Mouse (Mus musculus): ENCODE results near the gene Gna12.

Gna12 gene

DNA sequence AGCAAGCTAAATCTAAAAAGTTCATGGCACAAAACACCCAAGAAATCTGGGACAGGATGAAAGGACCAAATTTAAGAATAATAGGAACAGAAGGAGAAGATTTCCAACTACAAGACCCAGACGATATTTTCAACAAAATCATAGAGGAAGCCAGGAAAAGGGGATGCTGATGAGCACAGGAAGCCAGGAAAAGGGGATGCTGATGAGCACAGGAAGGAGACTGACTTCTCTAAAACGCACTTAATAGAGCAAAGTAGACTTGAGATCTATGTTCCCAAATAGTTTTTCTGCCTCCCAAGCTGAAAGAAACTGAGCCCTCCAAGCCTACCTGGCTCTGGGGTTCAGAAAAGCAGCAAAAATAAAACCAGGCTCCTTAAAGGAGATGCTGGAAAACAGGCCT lies 2.8 kb downstream of the Gna12 start:
- DNase-seq (ENCODE audit: low read depth) = no peak

DNA sequence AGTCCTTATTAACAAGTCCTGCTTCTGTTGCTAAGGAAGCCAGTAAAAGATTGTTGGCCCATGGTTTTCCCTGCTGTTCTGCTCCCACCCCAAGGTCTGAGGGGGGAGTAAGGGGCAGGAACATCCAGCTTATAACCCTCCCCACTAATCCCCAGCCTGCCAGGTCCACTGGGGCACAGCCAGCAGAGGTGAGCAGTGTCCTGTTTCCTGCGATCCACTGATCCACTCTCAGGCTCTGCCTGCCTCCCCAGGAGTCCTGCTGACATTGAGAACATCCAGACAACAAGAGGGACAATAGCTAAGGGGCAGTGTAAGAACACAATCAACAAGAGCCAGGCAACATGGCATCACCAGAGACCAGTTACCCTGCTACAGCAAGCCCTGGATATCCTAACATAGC lies 3.4 kb downstream of the Gna12 start:
- DNase-seq (ENCODE audit: low read depth) = no peak

DNA sequence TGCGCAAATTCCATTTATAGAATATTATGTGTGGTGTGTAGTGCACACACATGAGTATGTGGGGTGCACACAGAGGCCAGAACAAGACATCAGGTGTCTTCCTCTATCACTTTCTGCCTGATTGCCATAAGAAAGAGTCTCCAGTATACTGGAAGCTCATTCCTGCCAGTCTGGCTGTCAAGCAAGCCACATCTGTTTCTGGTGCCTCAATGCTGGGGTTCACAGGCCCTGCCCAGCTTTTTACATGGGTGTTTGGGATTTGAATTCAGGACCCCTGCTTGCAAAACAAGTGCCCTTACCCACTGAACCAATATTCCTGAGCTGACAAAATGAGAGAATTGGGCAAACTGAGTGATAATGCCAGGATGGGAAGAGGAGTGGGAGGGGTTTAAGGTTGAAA lies 4.1 kb downstream of the Gna12 start:
- DNase-seq (ENCODE audit: low read depth) = no peak

DNA sequence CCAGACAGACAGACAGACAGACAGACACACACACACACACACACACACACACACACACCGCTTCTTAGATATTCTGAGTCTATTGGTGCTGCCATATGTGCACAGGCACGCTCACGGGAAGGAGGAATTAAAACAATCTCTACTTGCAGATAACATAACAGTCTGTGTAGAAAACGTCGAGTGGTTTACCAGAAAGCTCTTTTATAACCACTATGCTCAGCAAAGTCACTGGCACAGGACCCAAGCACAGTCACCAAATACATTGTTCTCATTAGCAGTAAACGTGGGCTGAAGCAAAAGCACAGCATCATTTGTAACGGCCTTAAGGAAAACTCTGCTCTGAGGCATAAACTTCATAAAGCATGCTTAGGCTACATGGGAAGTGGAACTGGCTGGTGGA lies 6.1 kb downstream of the Gna12 start:
- no peak for DNase-seq (ENCODE audit: low read depth)

DNA sequence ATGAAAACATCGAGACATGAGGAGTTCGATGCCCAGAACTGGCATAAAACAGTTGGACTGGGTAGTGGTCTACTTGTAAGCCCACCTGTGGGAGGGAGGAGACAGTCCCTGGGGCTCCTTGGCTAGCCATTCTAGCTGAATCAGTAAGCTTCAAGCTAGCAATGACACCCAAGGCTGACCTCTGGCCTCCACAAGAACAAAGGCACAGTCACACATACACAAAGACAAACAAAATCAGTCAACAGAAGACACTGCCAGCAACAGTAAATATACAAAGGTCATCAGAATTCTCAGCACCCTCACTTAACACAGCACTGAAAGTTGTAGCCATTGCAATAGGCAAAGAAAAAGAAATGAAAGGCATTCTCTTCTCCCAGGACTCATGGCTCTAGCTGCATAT lies 6.8 kb downstream of the Gna12 start:
- no peak for DNase-seq (ENCODE audit: low read depth)

DNA sequence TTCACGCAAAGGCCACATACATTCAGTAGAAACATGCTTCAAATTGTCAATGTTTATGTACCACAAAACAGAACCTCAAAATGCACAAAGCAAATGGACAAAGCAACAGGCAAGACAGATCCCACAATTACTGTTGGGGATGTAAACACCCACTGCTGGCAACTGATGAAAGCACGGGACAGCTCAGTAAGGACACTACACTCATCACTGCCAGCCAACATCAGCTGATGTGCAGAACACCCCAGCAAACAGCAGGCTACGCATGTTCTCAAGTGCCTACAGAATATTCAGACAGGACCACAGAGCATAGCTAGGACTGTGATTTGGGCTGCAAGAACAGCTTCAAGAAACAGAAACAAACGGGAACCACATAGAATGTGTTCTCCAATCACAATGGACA lies 8.3 kb downstream of the Gna12 start:
- DNase-seq (ENCODE audit: low read depth) = no peak

DNA sequence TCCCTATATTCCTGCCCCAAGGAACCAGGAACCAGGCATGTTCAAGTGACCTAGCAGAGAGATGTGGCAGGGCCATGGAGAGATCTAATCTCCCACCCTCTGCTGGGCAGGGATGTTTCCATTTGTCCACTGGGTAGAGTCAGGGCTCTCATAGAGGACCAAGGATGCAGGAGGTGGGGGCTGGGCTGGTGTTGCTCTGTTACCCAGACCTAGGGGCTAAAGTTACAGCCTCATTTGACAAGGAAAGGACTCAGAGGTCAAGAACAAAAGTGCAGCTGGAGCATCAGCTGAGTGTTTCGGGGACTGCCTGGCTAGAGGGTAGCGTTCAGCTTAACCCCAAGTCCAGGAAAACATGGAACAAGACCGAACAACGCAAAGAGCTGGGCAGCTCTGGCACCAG lies 9.7 kb downstream of the Gna12 start:
- DNase-seq (ENCODE audit: low read depth) = no peak

DNA sequence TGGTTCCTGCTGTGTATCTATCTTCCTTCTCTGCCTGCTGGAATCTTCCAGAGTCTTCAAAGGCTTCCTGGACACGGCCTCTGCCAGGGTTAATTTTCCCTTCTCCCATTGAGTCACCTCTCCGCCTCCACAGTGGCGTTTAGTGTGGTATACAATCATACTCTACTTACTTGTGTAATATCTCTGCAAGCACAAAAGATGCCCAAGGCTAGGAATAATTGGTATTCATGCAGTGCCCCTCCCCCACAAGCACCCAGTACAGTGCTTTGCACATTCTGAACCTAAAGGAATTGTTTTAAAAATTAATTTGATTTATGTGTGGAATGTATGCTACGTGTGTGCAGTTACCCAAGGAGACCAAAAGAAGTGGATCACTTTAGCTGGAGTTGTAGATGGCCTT lies 10.6 kb downstream of the Gna12 start:
- DNase-seq (ENCODE audit: low read depth) = no peak

DNA sequence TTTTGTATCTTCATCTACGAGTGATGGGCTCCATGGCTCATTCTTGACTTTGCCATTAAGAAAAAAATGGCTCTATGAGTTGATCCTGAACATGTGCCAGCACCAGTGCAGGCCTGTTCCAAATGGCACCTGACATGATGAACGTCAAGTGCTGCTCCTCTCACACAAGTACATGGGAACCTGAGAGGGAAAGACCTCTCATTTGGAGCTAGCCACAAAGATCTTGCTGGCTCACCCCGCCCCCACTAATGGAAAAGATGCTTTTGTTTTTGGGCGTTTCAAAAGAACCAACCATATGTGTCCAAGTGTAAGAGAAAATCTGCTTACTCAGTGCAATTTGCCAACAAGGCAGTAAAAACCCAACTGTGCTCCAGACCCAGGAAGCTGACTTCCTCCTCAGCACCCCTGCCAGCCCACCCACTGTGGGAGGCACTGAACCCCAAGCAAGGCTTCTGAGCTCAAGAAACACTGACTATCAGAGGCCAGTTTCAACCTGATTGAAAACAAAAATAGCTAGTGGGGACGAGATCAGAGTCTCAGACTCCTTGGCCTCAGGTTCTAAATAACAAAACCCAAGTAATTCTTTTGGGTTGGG lies 11.7 kb downstream of the Gna12 start:
- no peak for DNase-seq (ENCODE audit: low read depth)

DNA sequence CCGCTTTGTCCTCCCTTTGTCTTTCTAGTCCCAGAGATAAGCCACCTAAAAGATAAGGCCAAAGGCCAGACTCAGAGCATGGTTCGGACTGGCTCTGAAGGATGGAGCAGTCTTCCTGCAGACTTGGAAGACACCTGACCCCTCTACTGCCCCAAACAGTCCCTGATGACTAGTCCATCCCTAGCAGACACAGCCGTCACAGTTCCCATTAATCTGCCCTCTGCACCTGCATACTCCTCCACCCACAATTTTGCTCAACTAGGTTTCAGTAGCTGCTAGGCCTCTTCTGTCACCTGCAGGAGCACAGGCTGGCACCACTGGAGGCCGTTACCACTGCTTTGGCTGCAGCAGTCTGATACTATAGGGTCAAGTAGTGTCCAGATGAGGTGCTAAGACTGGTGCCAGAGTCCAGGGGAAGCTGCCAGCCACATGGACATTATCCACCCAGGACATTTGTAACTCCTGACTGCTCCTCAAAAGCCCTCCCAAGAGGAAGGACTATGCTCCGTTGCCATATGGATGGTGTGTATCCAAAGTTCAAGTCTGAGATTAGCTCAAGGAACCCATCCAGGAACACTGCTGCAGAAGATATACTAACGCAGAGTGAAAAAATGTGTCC lies 13.2 kb downstream of the Gna12 start:
- DNase-seq (ENCODE audit: low read depth) = no peak

DNA sequence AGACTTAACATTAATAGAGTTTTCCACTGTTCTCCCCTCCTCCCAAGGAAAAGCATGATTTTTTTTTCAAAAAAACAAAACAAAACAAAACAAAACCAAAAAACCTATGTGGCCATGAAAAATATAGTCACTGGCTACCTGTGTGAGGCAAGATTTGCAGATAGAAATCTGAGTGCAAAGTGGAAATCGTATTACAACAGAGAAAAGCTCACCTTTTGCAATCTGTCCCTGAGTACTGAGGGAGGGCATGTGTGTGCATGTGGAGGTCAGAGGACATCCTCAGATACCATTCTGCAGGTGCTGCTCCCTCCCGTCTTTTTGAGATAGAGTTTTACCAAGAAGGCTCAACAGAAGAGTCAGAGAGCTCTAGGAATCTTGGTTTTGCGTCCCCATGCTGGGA lies 14.2 kb downstream of the Gna12 start:
- DNase-seq (ENCODE audit: low read depth) = no peak

DNA sequence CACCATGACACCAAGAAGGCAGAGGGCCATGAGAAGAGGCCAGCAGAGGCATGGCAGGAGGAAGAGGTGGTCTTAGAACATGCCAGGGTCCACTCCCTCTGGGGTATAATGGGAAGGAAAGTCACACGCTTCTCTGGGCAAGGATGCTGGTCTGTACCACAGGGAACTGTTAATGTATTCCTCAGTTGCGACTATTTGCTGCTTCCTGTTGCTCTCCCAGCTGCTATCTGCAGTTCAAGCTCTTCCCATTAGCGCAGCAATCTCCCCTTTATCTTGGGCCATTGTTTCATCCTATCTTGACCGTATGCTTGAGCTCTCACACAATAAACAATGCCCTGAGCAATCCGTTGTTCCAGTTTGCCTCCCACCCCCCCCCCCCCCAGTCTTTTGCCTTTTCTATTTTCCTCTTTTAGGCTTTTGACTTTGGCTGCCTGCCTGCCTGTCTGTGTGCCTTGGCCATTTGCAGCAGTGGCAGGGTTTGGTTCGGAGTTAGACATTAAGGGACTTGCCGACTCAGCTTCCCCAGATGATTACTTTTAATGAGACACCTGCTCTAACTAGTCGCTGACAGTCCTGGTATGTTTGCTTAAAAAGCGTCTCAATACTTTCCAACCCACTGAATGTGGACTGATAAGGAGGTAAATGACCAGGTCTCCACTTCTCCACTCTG lies 15.0 kb downstream of the Gna12 start:
- no peak for DNase-seq (ENCODE audit: low read depth)

DNA sequence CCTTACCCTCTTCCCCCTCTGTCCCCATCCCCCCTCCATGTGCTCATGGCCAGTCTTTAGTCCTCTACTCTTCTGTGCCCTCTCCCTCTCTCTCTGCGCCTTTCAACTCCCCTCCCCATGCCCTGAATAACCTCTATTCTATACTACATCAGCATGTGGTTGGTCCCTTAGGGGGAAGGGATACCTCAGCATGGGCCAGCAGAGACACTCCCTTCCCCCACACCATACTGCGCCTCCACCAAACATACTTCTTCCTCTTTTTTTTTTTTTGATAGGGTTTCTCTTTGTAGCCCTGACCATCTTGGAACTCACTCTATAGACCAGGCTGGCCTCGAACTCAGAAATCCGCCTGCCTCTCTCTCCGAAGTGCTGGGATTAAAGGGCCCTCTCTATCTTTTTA lies 15.8 kb downstream of the Gna12 start:
- no peak for DNase-seq (ENCODE audit: low read depth)

DNA sequence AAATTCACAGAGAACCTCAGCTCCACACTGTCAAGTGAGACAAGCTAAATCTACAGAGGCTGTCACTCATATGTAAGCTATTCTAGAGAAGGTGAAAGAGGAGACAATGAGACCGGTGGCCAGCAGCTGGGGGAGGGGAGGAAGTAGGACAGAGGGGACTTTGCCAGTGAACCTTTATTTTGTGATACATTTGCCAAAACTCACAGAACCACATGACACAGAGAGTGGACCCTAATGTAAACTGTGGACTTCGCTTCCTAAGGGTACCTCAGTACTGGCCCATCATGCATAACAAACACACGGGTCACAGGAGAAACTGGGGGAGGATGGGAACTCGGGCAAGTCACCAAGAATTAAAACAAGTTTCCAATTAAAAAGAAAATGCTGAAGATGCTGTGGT lies 17.5 kb downstream of the Gna12 start:
- no peak for DNase-seq (ENCODE audit: low read depth)

DNA sequence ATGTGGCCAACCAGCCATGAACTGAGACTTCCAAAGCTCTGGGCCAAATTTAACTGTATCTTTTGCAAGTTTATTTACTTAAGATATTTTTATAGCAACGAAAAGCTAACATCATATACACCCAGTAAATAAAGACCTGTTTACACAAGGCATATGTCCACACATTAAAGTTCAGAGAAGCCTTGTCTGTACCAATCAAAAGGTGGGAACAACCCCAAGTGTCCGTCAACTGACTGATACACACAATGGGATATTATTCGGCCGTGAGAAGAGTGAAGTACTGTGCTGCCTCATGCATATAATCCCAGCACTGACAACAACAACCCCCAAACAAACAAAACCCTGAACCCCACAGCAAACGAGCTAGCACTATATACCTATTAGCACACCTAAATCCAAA lies 18.2 kb downstream of the Gna12 start:
- no peak for DNase-seq (ENCODE audit: low read depth)

DNA sequence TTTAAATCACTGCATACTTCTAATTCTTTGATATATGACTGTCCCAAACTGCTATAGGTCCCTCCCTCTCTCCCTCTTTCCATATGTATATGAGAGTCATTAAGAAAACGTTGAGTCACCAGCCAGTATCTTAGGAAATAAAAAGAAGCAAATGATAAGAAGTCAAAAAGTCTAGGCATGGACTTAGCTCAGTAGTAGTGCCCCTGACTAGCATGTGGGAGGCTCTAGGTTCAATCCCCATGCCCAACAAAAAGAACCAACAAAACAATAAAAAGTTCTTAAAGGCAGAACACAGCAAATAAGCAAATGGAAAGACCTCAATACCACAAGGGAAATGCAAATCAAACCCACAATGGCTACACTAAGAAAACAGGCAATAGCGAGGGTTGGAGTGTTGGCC lies 18.8 kb downstream of the Gna12 start:
- no peak for DNase-seq (ENCODE audit: low read depth)

DNA sequence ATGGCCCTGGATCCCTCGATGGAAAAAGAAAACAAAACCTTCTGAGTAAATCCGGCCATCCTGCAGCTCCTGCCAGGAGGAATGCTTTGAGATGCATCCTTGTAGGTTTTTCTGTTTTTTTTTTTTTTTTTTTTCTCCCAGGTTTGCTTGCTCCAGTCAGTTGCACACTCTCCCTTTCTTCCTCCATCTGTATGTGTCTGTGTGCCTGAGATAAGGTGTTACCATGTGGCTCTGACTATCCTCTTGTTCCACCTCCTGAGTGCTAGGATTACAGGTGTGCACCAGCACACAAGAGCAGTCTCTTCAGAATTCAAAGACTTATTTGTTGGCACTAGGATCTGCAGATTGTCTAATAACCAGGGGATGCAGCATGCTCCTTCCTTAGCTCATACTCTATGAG lies 23.3 kb downstream of the Gna12 start:
- no peak for DNase-seq (ENCODE audit: low read depth)

DNA sequence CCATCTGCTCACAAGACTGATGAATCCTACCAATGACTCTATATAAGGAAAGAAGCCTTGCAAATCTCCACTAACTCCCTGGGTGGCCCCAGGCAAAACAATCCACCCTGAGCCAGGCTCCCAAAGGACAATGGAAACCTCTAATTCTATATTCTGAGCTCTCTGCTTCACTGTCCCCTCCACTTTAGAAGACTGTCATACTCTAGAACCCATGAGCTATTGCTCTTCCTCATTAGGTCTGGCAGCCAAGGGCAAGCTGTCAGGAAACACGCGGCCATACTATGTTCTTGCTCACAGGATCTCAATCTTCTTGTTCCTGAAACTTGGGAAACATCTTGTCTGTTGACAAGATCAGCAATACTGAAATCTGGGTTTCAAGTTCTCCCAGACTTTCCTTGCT lies 24.0 kb downstream of the Gna12 start:
- no peak for DNase-seq (ENCODE audit: low read depth)

DNA sequence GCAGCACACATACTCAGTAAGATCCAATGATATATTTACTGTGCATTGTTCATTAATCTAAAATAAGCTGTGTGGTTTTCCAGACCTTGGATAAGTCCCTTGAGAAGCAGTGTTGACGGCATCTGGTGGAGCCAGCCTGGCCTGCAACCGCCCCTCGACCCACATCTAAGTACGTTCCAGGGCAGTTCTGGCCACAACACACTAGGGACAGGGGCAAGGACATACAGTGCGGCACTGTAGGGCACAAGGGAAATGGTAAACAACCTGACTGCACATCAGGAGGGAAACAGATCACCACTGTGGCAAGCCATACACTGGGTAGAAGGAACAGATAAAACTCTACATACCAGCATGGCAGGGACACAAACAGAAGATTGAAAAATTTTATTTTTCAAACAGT lies 28.4 kb downstream of the Gna12 start:
- no peak for DNase-seq (ENCODE audit: low read depth)

DNA sequence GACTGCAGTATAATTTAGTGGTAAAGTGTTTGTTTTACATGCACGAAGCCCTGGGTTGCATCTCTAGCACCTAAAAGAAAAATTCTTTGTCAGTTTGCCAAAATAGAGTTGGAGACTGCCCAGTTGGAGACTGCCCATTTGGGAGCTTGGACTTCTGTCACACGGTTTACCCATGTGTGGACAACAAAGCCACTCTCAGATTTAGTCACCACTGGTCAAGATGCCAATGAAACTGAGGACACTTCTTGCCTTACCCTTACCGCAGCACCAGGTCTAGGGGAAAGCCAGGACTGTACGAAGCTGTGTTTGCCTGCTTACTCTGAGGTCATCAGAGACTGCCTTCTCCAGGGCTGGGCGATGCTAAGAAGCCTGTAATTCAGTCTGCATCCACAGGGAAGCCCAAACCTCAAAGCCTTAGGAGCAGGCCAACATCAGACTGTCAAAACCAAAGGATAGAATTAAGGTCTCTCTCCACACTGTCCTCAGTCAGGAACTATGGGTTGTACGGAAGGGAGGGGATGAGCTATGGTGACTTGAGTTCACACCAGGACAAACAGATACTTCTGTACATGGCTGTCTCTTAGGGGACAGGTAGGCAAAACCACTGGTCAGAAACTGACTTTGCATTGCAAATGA lies 29.8 kb downstream of the Gna12 start:
- DNase-seq (ENCODE audit: low read depth) = no peak

DNA sequence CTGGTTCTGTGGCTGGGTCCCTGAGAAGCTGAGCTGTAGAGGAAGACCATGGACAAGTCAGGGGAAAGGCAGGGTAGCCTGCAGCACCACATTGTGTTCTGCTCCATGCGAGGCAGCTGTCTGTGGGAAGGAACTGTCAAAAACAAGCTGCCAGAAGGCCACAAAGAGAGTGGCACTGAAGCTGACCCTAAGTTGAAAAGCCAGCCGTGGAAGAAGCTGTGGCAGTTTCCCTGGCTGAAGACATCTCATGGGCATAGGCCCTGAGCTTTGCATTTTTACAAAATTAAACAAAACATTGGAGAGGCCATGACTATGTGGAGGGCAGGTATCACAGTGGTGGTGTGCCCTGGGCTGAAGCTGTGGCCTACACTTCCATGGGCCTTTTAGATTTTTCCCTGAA lies 31.0 kb downstream of the Gna12 start:
- no peak for DNase-seq (ENCODE audit: low read depth)

DNA sequence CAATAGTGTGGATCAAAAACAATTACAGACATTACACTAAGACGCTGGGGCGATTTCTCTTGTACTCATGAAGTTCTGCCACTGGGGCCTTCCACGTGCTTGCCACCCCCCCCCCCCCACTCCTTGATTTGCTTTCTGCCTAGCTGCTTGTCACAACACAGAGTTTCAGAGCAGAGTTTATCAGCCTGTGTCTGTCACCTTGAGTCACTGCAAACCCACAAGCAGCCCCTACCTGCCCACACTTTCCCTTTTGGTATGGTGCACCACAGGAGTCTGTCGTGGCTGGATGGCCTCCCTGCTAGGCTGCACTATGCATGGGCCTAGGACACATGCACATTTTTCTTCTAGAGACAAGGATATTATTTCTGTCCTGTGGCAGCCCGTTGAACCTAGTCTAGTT lies 31.5 kb downstream of the Gna12 start:
- DNase-seq (ENCODE audit: low read depth) = peak; percentile 19

DNA sequence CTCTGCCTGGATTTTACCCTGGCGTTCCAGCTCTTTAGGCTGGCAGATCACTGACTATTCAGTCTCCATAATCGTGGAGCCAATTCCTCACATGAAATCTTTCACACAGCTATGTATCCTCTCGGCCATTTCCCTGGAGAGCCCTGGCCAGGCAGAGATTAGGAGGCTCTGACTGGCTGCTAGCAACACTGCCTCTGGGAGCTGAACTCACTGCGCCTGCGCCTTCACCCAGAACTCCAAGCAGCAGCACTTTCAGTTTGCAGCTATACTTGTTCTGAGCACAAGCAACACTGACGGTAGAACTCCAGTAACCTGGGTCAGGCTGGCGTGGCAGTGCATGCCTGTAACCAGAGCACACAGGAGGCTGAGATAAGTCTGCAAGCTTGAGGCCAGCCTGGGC lies 32.1 kb downstream of the Gna12 start:
- no peak for DNase-seq (ENCODE audit: low read depth)

DNA sequence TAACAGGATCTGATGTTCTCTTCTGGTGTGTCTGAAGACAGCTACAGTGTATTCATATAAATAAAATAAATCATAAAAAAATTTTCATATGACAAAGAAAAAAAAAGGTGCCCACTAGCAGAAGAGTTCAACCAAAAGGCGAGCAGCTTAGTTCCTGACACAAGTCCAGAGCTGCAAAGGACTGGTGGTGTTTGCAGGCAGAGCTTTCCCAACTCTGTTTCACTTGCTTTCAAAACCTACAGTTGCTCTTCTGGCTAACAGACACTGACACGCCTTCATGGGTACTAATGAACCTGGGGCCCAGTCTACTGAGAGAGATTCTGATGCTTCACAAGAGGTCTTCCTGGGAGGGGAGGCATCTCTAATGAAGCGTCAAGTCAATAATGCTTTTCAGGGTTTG lies 34.2 kb downstream of the Gna12 start:
- DNase-seq (ENCODE audit: low read depth) = no peak

All from naive thymus-derived CD4-positive, alpha-beta T cell, adult 2 months (primary cell).